Mouse (Mus musculus) MEL (cell line): ENCODE measurements around the gene Sult6b2. TPM values are rescaled to one million over a fixed set of nuclear protein-coding genes. Genes with fewer than 3 reads are reported as not detected.

Experiments used
- DNase-seq: peaks from one replicate; pipeline ENCODE4 v3.0.0; 2011; ENCODE audit warnings: low read depth, low spot score
- H3K27ac ChIP-seq: 2 replicates; pipeline ENCODE4 v1.5.1; 2012; ENCODE audit warnings: low read depth, mild to moderate bottlenecking, control low read depth, low read length, moderate library complexity; ENCODE audit not compliant: control insufficient read depth
- H3K27me3 ChIP-seq, 2 experiments: fragments of 150-350 bp in 1 of 2; sonication (generic) in 1 of 2; 2 replicates each; pipeline ENCODE4 v1.6.1; 2012; ENCODE audit warnings: low read length in 2 of 2, mild to moderate bottlenecking in 2 of 2, improper control_type of control experiment in 1 of 2, moderate library complexity in 1 of 2; ENCODE audit not compliant: insufficient read depth in 2 of 2, control insufficient read depth in 1 of 2
- H3K36me3 ChIP-seq, 2 experiments: 2 replicates each; pipeline ENCODE4 v1.6.1; 2012 to 2014; ENCODE audit warnings: low read length in 2 of 2, improper control_type of control experiment in 1 of 2, inconsistent platforms in 1 of 2, mild to moderate bottlenecking in 1 of 2; ENCODE audit not compliant: insufficient read depth in 2 of 2, control insufficient read depth in 1 of 2
- H3K4me1 ChIP-seq, 2 experiments: fragments of 150-350 bp in 1 of 2; sonication (generic) in 1 of 2; 2 replicates each; pipeline ENCODE4 v1.6.1; 2012; ENCODE audit warnings: low read length in 2 of 2, improper control_type of control experiment in 1 of 2, mild to moderate bottlenecking in 1 of 2; ENCODE audit not compliant: insufficient read depth in 2 of 2, control insufficient read depth in 1 of 2
- H3K4me3 ChIP-seq, 2 experiments: fragments of 150-350 bp in 1 of 2; sonication (generic) in 1 of 2; 2 replicates each; pipeline ENCODE4 v1.5.1; 2012; ENCODE audit warnings: low read depth in 2 of 2, low read length in 2 of 2, mild to moderate bottlenecking in 2 of 2, moderate library complexity in 2 of 2, control low read depth in 1 of 2, improper control_type of control experiment in 1 of 2; ENCODE audit not compliant: control insufficient read depth in 1 of 2, insufficient read depth in 1 of 2
- H3K79me2 ChIP-seq: 2 replicates; pipeline ENCODE4 v1.6.1; 2012; ENCODE audit warnings: mild to moderate bottlenecking, low read length, moderate library complexity; ENCODE audit not compliant: control insufficient read depth, poor library complexity, insufficient read depth
- H3K9ac ChIP-seq: 2 replicates; pipeline ENCODE4 v1.6.1; 2012; ENCODE audit warnings: low read depth, mild to moderate bottlenecking, control low read depth, low read length, moderate library complexity; ENCODE audit not compliant: control insufficient read depth, poor library complexity, severe bottlenecking
- H3K9me3 ChIP-seq: fragments of 150-350 bp; sonication (generic); replicated peaks from 2 replicates; pipeline ENCODE4 v1.6.1; 2012; ENCODE audit warnings: mild to moderate bottlenecking, low read length, improper control_type of control experiment, moderate library complexity; ENCODE audit not compliant: insufficient read depth
- BHLHE40 ChIP-seq: IDR thresholded peaks from 2 replicates; pipeline ENCODE4 v1.6.1; 2012; ENCODE audit warnings: low read depth, mild to moderate bottlenecking, inconsistent platforms, low read length, improper control_type of control experiment, borderline replicate concordance
- CHD2 ChIP-seq: IDR thresholded peaks from 2 replicates; pipeline ENCODE4 v1.6.1; 2011; ENCODE audit warnings: low read length, improper control_type of control experiment
- CTCF ChIP-seq, 3 experiments: IDR thresholded peaks in 2 of 3; conservative IDR thresholded peaks in 1 of 3; 2 replicates each; pipeline ENCODE4 v1.5.1; 2011 to 2012; ENCODE audit warnings: low read length in 3 of 3, low read depth in 2 of 3, mild to moderate bottlenecking in 2 of 3, improper control_type of control experiment in 1 of 3, inconsistent platforms in 1 of 3, mixed read lengths in 1 of 3, moderate library complexity in 1 of 3; ENCODE audit not compliant: control insufficient read depth in 1 of 3, insufficient read depth in 1 of 3, poor library complexity in 1 of 3, severe bottlenecking in 1 of 3
- E2F4 ChIP-seq: IDR thresholded peaks from 2 replicates; pipeline ENCODE4 v1.6.1; 2011; ENCODE audit warnings: low read depth, low read length, improper control_type of control experiment, borderline replicate concordance
- EP300 ChIP-seq, 2 experiments: IDR thresholded peaks; 2 replicates each; pipeline ENCODE4 v1.6.1; 2011; ENCODE audit warnings: improper control_type of control experiment in 2 of 2, low read length in 2 of 2, low read depth in 1 of 2, mild to moderate bottlenecking in 1 of 2
- ETS1 ChIP-seq: IDR thresholded peaks from 2 replicates; pipeline ENCODE4 v1.6.1; 2012; ENCODE audit warnings: low read depth, mild to moderate bottlenecking, inconsistent platforms, low read length, improper control_type of control experiment, moderate library complexity
- JUND ChIP-seq: IDR thresholded peaks from 2 replicates; pipeline ENCODE4 v1.6.1; 2011; ENCODE audit warnings: low read depth, mild to moderate bottlenecking, improper control_type of control experiment, low read length
- MAFK ChIP-seq: IDR thresholded peaks from 2 replicates; pipeline ENCODE4 v1.6.1; 2011; ENCODE audit warnings: low read depth, mild to moderate bottlenecking, low read length, improper control_type of control experiment, borderline replicate concordance
- MAZ ChIP-seq: IDR thresholded peaks from 2 replicates; pipeline ENCODE4 v1.6.1; 2012; ENCODE audit warnings: low read depth, mild to moderate bottlenecking, inconsistent platforms, low read length, improper control_type of control experiment
- NRF1 ChIP-seq: IDR thresholded peaks from 2 replicates; pipeline ENCODE4 v1.6.1; 2014; ENCODE audit warnings: low read depth, mild to moderate bottlenecking, inconsistent platforms, low read length, improper control_type of control experiment, moderate library complexity; ENCODE audit not compliant: poor library complexity, insufficient read depth, severe bottlenecking
- POLR2AphosphoS2 ChIP-seq: IDR thresholded peaks from 2 replicates; pipeline ENCODE4 v1.6.1; 2011; ENCODE audit warnings: low read length, improper control_type of control experiment
- RAD21 ChIP-seq: IDR thresholded peaks from 2 replicates; pipeline ENCODE4 v1.6.1; 2011; ENCODE audit warnings: mild to moderate bottlenecking, low read depth, low read length, improper control_type of control experiment
- RCOR1 ChIP-seq: IDR thresholded peaks from 2 replicates; pipeline ENCODE4 v1.6.1; 2012; ENCODE audit warnings: low read depth, mild to moderate bottlenecking, inconsistent platforms, low read length, improper control_type of control experiment
- SIN3A ChIP-seq: IDR thresholded peaks from 2 replicates; pipeline ENCODE4 v1.6.1; 2012; ENCODE audit warnings: low read length, improper control_type of control experiment, inconsistent platforms
- SMC3 ChIP-seq: IDR thresholded peaks from 2 replicates; pipeline ENCODE4 v1.6.1; 2011; ENCODE audit warnings: low read depth, low read length, improper control_type of control experiment
- TAL1 ChIP-seq: IDR thresholded peaks from 2 replicates; pipeline ENCODE4 v1.6.1; 2012; ENCODE audit warnings: mild to moderate bottlenecking, inconsistent platforms, low read length, moderate library complexity, mixed read lengths
- UBTF ChIP-seq: IDR thresholded peaks from 2 replicates; pipeline ENCODE4 v1.6.1; 2012; ENCODE audit warnings: low read depth, mild to moderate bottlenecking, inconsistent platforms, low read length, improper control_type of control experiment, moderate library complexity, borderline replicate concordance; ENCODE audit not compliant: insufficient read depth
- USF1 ChIP-seq: IDR thresholded peaks from 2 replicates; pipeline ENCODE4 v1.6.1; 2014; ENCODE audit warnings: low read depth, mild to moderate bottlenecking, inconsistent platforms, low read length, improper control_type of control experiment, moderate library complexity
- ZC3H11A ChIP-seq: IDR thresholded peaks from 2 replicates; pipeline ENCODE4 v1.6.1; 2012; ENCODE audit warnings: low read depth, mild to moderate bottlenecking, inconsistent platforms, low read length, improper control_type of control experiment
- ZKSCAN1 ChIP-seq: IDR thresholded peaks from 2 replicates; pipeline ENCODE4 v1.6.1; 2012; ENCODE audit warnings: low read depth, mild to moderate bottlenecking, inconsistent platforms, low read length, improper control_type of control experiment, moderate library complexity
- ZNF384 ChIP-seq: IDR thresholded peaks from 2 replicates; pipeline ENCODE4 v1.6.1; 2012; ENCODE audit warnings: low read depth, mild to moderate bottlenecking, inconsistent platforms, low read length, improper control_type of control experiment
- polyA plus RNA-seq, 2 experiments: library from polyadenylated mRNA; stranded (reverse) in 1 of 2; unstranded in 1 of 2; fragments of >175 nt in 1 of 2; fragments of >200 nt in 1 of 2; gene quantifications; 2 replicates each; pipeline versions ENCODE4 v1.2.1 to v1.2.4; 2012; ENCODE audit warnings: low replicate concordance in 2 of 2, low read depth in 1 of 2; ENCODE audit not compliant: insufficient read length in 2 of 2, insufficient read depth in 1 of 2, missing spikeins in 1 of 2
- total RNA-seq: library from RNA; depleted of rRNA; stranded (reverse); fragments of 300-350 nt; gene quantifications from 2 replicates; pipeline ENCODE4 v1.2.3, GENCODE M21; 2012

Gene Sult6b2
- total and polyA plus RNA-seq, 3 experiments = 0.07 TPM; not detected in 2

GRCm38 (mm10) chr6:142779812-142780573 is 24.3 kb downstream of the Sult6b2 start:
- Histone ChIP-seq H3K27me3 (no peaks in the 10 kb centered on the region), H3K79me2 (no peaks in the 10 kb centered on the region), H3K36me3 (peaks cover 0 to 23% of the 10 kb centered on the region in 2 experiments; a peak in 2 of 4 replicates), H3K9me3 (no peaks in the 10 kb centered on the region), H3K9ac (no peak overlapping the region), H3K4me3 (no peak overlapping the region), H3K4me1 (peaks cover 7 to 27% of the 10 kb centered on the region in 2 experiments), H3K27ac (no peak overlapping the region)
- DNase-seq = no peak
- no peak for TF ChIP-seq USF1
- no peak for TF ChIP-seq SIN3A
- no peak for TF ChIP-seq TAL1

DNA sequence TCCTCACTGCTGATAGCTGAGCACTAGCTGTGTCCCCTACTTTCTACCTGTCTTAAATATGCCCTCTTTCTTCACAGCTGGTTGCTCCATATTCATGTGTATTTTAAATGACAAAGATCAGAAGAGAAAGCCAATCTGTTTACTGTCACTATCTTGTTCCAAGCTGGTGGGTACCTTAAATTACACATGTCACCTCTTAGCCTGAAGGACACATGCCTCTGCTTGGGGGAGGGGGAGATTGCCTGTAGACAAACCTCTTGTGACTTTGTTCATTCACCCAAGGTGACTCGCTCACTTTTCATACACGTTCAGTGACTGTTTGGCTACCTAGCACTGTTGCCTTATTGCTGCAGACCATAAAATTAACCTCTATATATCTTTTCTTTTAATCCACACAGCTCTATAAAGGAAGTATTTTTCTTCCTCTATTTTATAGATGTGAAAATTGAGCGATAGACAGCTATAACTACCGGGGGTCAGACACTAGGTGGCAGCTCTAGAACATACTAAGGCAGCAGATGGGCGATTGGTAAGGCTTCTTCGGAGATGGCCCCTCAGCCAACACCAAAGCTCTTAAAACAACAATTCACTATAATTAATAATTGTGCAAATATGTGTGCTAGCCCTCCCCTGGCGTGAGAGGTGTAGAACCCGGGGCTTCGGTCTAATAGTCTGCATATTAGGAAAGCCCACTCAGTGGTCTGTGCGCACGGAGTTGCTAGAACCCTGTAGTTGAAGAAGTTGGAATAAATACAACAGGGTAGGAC is 25.1 kb downstream of the Sult6b2 start:
- TF ChIP-seq E2F4 (no peak), SMC3 (peak; percentile 76), RAD21 (peak; percentile 88), CTCF (IDR thresholded peaks at IDR 0.05 in 2 of 3, conservative IDR thresholded peaks at IDR 0.05 in 1 of 3; ENCODE audit: control insufficient read depth in 1 of 3, insufficient read depth in 1 of 3, low read depth in 2 of 3, low read length in 3 of 3, poor library complexity in 1 of 3, severe bottlenecking in 1 of 3) (peak; percentile 27 to 82 (median 58)), ZKSCAN1 (no peak), ZC3H11A (peak; percentile 58), SIN3A (peak; percentile 24; the same call in 1 of the 2 replicates), MAZ (0 out of 2 replicates have a peak, but pooled peaks have one; percentile 19), JUND (no peak)
- TF ChIP-seq, all 39 proteins: peak for 6
- H3K4me3 ChIP-seq = no peak overlapping the region

GRCm38 (mm10) chr6:142776935-142777334 is 27.4 kb downstream of the Sult6b2 start:
- no peaks in the 10 kb centered on the region for H3K9me3 ChIP-seq
- no peak overlapping the region for H3K4me3 ChIP-seq
- peak overlapping the region; percentile 62 for H3K27ac ChIP-seq
- no peaks in the 10 kb centered on the region for H3K27me3 ChIP-seq
- H3K36me3 ChIP-seq = peaks cover 4 to 21% of the 10 kb centered on the region in 2 experiments; a peak in 3 of 4 replicates
- H3K4me1 ChIP-seq = peaks cover 7 to 19% of the 10 kb centered on the region in 2 experiments
- peak; percentile 68 for DNase-seq
- no peaks in the 10 kb centered on the region for H3K79me2 ChIP-seq
- no peak overlapping the region for H3K9ac ChIP-seq
- TF ChIP-seq MAFK = no peak
- peak; percentile 89 to 90 for TF ChIP-seq EP300 (IDR thresholded peaks at IDR 0.05; ENCODE audit: low read depth in 1 of 2, low read length in 2 of 2)
- TF ChIP-seq ETS1 = no peak; the same call in none of the 2 replicates
- no peak for TF ChIP-seq ZNF384
- peak; percentile 64 for TF ChIP-seq RCOR1
- TF ChIP-seq TAL1 = peak; percentile 83
- TF ChIP-seq RAD21 = no peak
- no peak for TF ChIP-seq NRF1
- no peak for TF ChIP-seq USF1
- TF ChIP-seq JUND = no peak
- no peak for TF ChIP-seq UBTF
- TF ChIP-seq SIN3A = peak; percentile 34; the same call in 1 of the 2 replicates
- TF ChIP-seq BHLHE40 = no peak
- TF ChIP-seq E2F4 = no peak
- no peak for TF ChIP-seq CHD2
- TF ChIP-seq ZKSCAN1 = no peak
- no peak for TF ChIP-seq POLR2AphosphoS2

More for the DNA sequence above, 25.1 kb downstream of the Sult6b2 start:
- peaks cover 0 to 23% of the 10 kb centered on the region in 2 experiments; a peak in 2 of 4 replicates for H3K36me3 ChIP-seq
- H3K9ac ChIP-seq = no peak overlapping the region
- DNase-seq = peak; percentile 70
- no peaks in the 10 kb centered on the region for H3K9me3 ChIP-seq
- H3K27me3 ChIP-seq = no peaks in the 10 kb centered on the region
- peaks cover 7 to 27% of the 10 kb centered on the region in 2 experiments for H3K4me1 ChIP-seq
- H3K79me2 ChIP-seq = no peaks in the 10 kb centered on the region
- no peak overlapping the region for H3K27ac ChIP-seq
